Mouse (Mus musculus) hindbrain, embryonic 11.5 days (tissue): ENCODE measurements around the gene Gm5565. TPM values are rescaled to one million over a fixed set of nuclear protein-coding genes. Genes with fewer than 3 reads are reported as not detected.
"Not testable (repeated sequence)": the region's sequence is repeated elsewhere in the genome, so short reads cannot be mapped to it uniquely, and the experiment has no call there.

Source experiments
- ATAC-seq: fragments of 200-750 bp; cut with Nextera tagmentation; 2 replicates; pipeline ENCODE4 v1.8.0; 2017; ENCODE audit warnings: mild to moderate bottlenecking, moderate TSS enrichment, moderate library complexity; ENCODE audit not compliant: low FRiP score
- DNase-seq: peaks from one replicate; pipeline ENCODE4 v3.0.0-alpha.2; 2015; ENCODE audit warnings: low spot score
- H3K27ac ChIP-seq: fragments of 300-500 bp; sonication (generic); 2 replicates; pipeline ENCODE4 v1.5.1; 2014; ENCODE audit warnings: mild to moderate bottlenecking, low read depth, low read length
- H3K27me3 ChIP-seq: fragments of 300-500 bp; sonication (generic); 2 replicates; pipeline ENCODE4 v1.6.1; 2014; ENCODE audit warnings: mild to moderate bottlenecking, low read length, moderate library complexity, mixed read lengths; ENCODE audit not compliant: control insufficient read depth, insufficient read depth
- H3K36me3 ChIP-seq: fragments of 300-500 bp; sonication (generic); 2 replicates; pipeline ENCODE4 v1.6.1; 2014; ENCODE audit warnings: mild to moderate bottlenecking, low read length, moderate library complexity, mixed read lengths; ENCODE audit not compliant: control insufficient read depth, insufficient read depth
- H3K4me1 ChIP-seq: fragments of 300-500 bp; sonication (generic); replicated peaks from 2 replicates; pipeline ENCODE4 v1.6.1; 2014; ENCODE audit warnings: low read length, mixed read lengths; ENCODE audit not compliant: control insufficient read depth, insufficient read depth
- H3K4me2 ChIP-seq: fragments of 300-500 bp; sonication (generic); replicated peaks from 2 replicates; pipeline ENCODE4 v1.6.1; 2014; ENCODE audit warnings: mild to moderate bottlenecking, low read depth, low read length
- H3K4me3 ChIP-seq: fragments of 300-500 bp; sonication (generic); 2 replicates; pipeline ENCODE4 v1.5.1; 2014; ENCODE audit warnings: low read depth, low read length
- H3K9ac ChIP-seq: fragments of 300-500 bp; sonication (generic); 2 replicates; pipeline ENCODE4 v1.6.1; 2014; ENCODE audit warnings: low read depth, low read length
- H3K9me3 ChIP-seq: fragments of 300-500 bp; sonication (generic); 2 replicates; pipeline ENCODE4 v1.6.1; 2016; ENCODE audit warnings: low read length; ENCODE audit not compliant: control insufficient read depth
- WGBS: fragments of 180-500 bp; shearing (Covaris S2); extraction: QIAGEN DNeasy Blood & Tissue Kit; methylation state at CpG from one replicate; pipeline ENCODE4 v1.1.7; 2014; 5-methylcytosine and 5-hydroxymethylcytosine counted together
- polyA plus RNA-seq: library from polyadenylated mRNA; unstranded; fragments of >200 nt; fragmentation: Nextera tagmentation; extraction: Ambion mirVana; gene quantifications from 2 replicates; pipeline ENCODE4 v1.2.1, GENCODE M21; 2014

Gene Gm5565
- polyA plus RNA-seq, 1 experiment from 2014 or later = not detected

GRCm38 (mm10) chr5:146188712-146189111 lies 28.4 kb upstream of the Gm5565 start:
- H3K4me1 ChIP-seq = no peaks in the 10 kb centered on the region
- ATAC-seq = no peak
- 91% methylated on average over 7 of the region's 7 CpGs for WGBS
- no peak overlapping the region for H3K27ac ChIP-seq
- H3K27me3 ChIP-seq = no peaks in the 10 kb centered on the region
- H3K36me3 ChIP-seq = no peaks in the 10 kb centered on the region
- no peak overlapping the region for H3K4me3 ChIP-seq
- H3K4me2 ChIP-seq = no peak overlapping the region
- DNase-seq = no peak
- H3K9me3 ChIP-seq = 0 out of 2 replicates have a peak, but pooled peaks cover 3% of the 10 kb centered on the region
- no peak overlapping the region for H3K9ac ChIP-seq

DNA sequence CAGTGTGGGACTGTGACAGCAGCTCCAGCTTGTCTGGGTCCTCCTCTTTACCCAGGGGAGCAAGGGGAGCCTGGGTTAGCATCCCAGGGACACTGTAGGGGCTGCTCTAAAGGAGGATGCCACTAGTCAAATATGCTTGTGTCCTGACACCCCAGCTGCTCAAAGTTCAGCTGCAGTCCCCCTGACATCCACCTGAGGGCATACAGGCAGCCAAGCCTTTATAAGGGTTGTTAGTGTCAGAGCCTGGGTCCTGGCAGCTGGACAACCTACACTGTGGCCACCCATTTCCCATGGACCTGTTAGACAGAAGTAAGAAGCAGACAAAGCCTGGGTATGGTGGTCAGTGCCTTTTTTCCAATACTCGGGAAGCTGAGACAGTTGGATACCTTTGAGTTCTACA lies 27.8 kb upstream of the Gm5565 start:
- Histone ChIP-seq H3K9me3 (0 out of 2 replicates have a peak, but pooled peaks cover 4% of the 10 kb centered on the region), H3K36me3 (no peaks in the 10 kb centered on the region), H3K4me2 (no peak overlapping the region), H3K4me1 (no peaks in the 10 kb centered on the region), H3K9ac (no peak overlapping the region), H3K27me3 (no peaks in the 10 kb centered on the region), H3K4me3 (no peak overlapping the region), H3K27ac (no peak overlapping the region)
- no peak for DNase-seq
- 82% methylated on average over 1 of the region's 1 CpGs for WGBS
- ATAC-seq = no peak

DNA sequence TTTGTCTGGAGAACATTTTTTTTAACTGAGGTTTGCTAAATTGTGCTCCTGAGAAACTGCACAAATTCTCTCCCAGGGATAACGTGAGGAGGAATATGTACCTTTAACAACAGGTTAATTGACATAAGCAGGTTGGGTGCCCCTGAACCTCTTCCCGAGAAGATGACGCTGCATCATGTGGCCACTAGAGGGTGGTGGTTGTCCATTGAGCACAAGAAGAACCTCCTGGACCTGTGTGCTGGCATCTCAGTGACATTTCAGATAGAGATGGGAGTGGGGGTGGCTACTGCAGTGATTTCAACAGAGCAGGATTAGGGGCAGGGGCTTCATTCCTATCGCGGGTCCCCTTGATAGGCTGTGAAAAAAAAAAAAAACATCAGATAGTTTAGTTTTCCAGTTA lies 27.1 kb upstream of the Gm5565 start:
- DNase-seq = peak; percentile 47
- H3K27ac ChIP-seq, H3K4me2 ChIP-seq, H3K9ac ChIP-seq, H3K27me3 ChIP-seq, H3K9me3 ChIP-seq, H3K36me3 ChIP-seq, ATAC-seq, H3K4me3 ChIP-seq, H3K4me1 ChIP-seq: not testable (repeated sequence)
- 40% methylated on average over 5 of the region's 5 CpGs for WGBS

- H3K9me3 ChIP-seq, H3K4me3 ChIP-seq, H3K4me1 ChIP-seq, DNase-seq, H3K36me3 ChIP-seq, H3K9ac ChIP-seq, ATAC-seq, H3K27me3 ChIP-seq, H3K4me2 ChIP-seq, H3K27ac ChIP-seq: not testable (repeated sequence)
- 78% methylated on average over 4 of the region's 4 CpGs for WGBS
These were observed 24.9 kb upstream of the Gm5565 start, which contains the start of gene 1700001J03Rik for GRCm38 (mm10) chr5:146185204-146185603. TSS of gene 1700001J03Rik (minus strand) at chr5:146185304.

GRCm38 (mm10) chr5:146172744-146173143 lies 12.4 kb upstream of the Gm5565 start:
- not testable (repeated sequence) for DNase-seq, H3K9me3 ChIP-seq

DNA sequence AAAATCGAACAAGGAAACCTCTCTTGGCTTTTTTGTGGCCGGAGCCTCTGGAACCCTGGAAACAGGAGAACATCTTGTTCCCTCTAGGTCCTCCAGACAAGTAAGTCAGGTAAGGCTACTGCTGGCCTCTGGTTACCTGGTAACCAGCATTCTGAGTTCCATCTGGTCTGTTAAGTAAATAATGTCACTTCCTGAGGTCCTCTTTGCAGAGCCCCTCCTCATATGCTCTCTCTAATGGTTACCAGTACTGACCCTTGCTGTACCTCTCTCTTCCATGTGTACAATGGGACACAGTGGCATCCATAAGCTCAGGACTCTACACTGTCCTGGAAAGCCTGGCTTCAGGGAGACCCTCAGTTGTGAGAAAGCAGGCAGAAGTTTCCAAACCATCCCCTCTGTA lies 10.3 kb upstream of the Gm5565 start, which contains the start of gene Gm6309:
Gene Gm6309 (minus strand): TSS at position 101 of the 400 bp plus-strand sequence.
- H3K9me3 ChIP-seq, H3K4me2 ChIP-seq, H3K9ac ChIP-seq, H3K36me3 ChIP-seq, H3K27ac ChIP-seq, H3K4me3 ChIP-seq, DNase-seq, H3K27me3 ChIP-seq, H3K4me1 ChIP-seq, ATAC-seq: not testable (repeated sequence)
- WGBS = 77% methylated on average over 2 of the region's 2 CpGs

More at GRCm38 (mm10) chr5:146172744-146173143, 12.4 kb upstream of the Gm5565 start:
- H3K4me3 ChIP-seq, H3K27ac ChIP-seq, H3K36me3 ChIP-seq, H3K4me2 ChIP-seq, H3K27me3 ChIP-seq, H3K9ac ChIP-seq, ATAC-seq, H3K4me1 ChIP-seq: not testable (repeated sequence)
- 64% methylated on average over 4 of the region's 4 CpGs for WGBS

DNA sequence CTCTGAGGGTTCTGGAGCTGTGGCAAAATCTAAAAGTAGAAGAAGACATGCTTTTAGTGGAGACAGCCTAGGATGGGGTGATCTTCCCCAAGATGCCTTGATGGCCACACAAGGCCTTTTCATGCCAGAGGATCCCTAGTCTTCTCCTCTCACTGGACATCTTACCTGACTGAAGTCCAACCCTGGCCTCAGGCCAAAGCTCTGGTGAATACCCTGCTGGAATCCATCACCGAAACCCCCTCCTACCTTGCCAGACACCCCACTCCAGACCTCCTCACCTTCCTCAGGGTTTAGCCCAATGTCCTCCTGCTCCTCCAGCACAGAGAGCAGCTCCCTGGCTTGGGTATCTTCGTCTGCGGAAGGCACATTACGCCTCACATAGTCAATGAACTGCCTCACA lies 2.0 kb downstream of the Gm5565 start:
- H3K4me2 ChIP-seq, H3K36me3 ChIP-seq, H3K27ac ChIP-seq, H3K27me3 ChIP-seq, DNase-seq, ATAC-seq, H3K9ac ChIP-seq, H3K9me3 ChIP-seq, H3K4me1 ChIP-seq, H3K4me3 ChIP-seq: not testable (repeated sequence)
- 91% methylated on average over 4 of the region's 4 CpGs for WGBS

- H3K36me3 ChIP-seq = no peaks in the 10 kb centered on the region
- no peaks in the 10 kb centered on the region for H3K4me1 ChIP-seq
- DNase-seq = no peak
- no peak overlapping the region for H3K4me3 ChIP-seq
- no peak overlapping the region for H3K4me2 ChIP-seq
- no peak overlapping the region for H3K27ac ChIP-seq
- no peak for ATAC-seq
- H3K9me3 ChIP-seq = no peaks in the 10 kb centered on the region
- no peak overlapping the region for H3K9ac ChIP-seq
- no peaks in the 10 kb centered on the region for H3K27me3 ChIP-seq
- WGBS = 87% methylated on average over 3 of the region's 3 CpGs
These were observed 9.9 kb downstream of the Gm5565 start for GRCm38 (mm10) chr5:146150454-146150853.

DNA sequence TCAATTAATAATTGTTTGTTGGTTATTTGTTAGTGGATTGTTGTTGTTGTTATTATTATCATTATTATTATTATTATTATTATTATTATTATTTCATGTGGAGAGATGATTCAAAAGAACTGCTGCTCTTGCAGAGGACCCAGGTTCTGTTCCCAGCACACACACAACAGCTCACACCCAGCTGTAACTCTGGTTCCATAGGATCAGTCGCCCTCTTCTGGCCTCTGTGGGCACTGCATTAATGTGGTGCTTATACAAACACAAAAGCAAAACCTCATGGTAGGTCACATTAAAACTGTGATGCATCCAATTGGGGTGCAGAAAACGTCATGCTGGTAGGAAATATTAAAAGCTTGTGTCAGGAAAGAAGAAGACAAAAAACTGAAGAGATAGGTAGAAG lies 12.4 kb downstream of the Gm5565 start:
- Histone ChIP-seq H3K9me3 (no peaks in the 10 kb centered on the region), H3K4me2 (no peak overlapping the region), H3K36me3 (no peaks in the 10 kb centered on the region), H3K27me3 (no peaks in the 10 kb centered on the region), H3K4me3 (no peak overlapping the region), H3K9ac (no peak overlapping the region), H3K4me1 (no peaks in the 10 kb centered on the region), H3K27ac (no peak overlapping the region)
- ATAC-seq (no peak), DNase-seq (peak; percentile 54)
- WGBS = 41% methylated on average over 2 of the region's 2 CpGs
